Mouse (Mus musculus) heart, postnatal 0 days (tissue): ENCODE data around the gene Cfap97. TPM values are rescaled to one million over a fixed set of nuclear protein-coding genes. Genes with fewer than 3 reads are reported as not detected.
A peak's percentile ranks its signal among the peaks of the same experiment; 100 is the strongest.

Source experiments
- ATAC-seq: fragments of 200-750 bp; cut with Nextera tagmentation; 2 replicates; pipeline ENCODE4 v1.8.0; 2017; ENCODE audit warnings: low read depth, moderate number of reproducible peaks, moderate library complexity; ENCODE audit not compliant: insufficient read depth
- DNase-seq: peaks from one replicate; pipeline ENCODE4 v3.0.0-alpha.2; 2016; ENCODE audit warnings: low spot score
- H3K27ac ChIP-seq: fragments of 300-500 bp; sonication (generic); 2 replicates; pipeline ENCODE4 v1.5.1; 2014; ENCODE audit warnings: low read depth, mild to moderate bottlenecking
- H3K27me3 ChIP-seq: fragments of 300-500 bp; sonication (generic); 2 replicates; pipeline ENCODE4 v1.6.1; 2014; ENCODE audit warnings: low read length, mixed read lengths; ENCODE audit not compliant: control insufficient read depth, insufficient read depth
- H3K36me3 ChIP-seq: fragments of 300-500 bp; sonication (generic); replicated peaks from 2 replicates; pipeline ENCODE4 v1.6.1; 2014; ENCODE audit warnings: low read length, mixed read lengths; ENCODE audit not compliant: control insufficient read depth, insufficient read depth
- H3K4me1 ChIP-seq: fragments of 300-500 bp; sonication (generic); 2 replicates; pipeline ENCODE4 v1.6.1; 2014; ENCODE audit warnings: antibody characterized with exemption; ENCODE audit not compliant: control insufficient read depth, insufficient read depth
- H3K4me2 ChIP-seq: fragments of 300-500 bp; sonication (generic); 2 replicates; pipeline ENCODE4 v1.6.1; 2014; ENCODE audit warnings: low read depth, mild to moderate bottlenecking, low read length, moderate library complexity
- H3K4me3 ChIP-seq: fragments of 300-500 bp; sonication (generic); 2 replicates; pipeline ENCODE4 v1.5.1; 2014; ENCODE audit warnings: low read depth, low read length
- H3K9ac ChIP-seq: fragments of 300-500 bp; sonication (generic); replicated peaks from 2 replicates; pipeline ENCODE4 v1.6.1; 2014; ENCODE audit warnings: low read depth, low read length, mixed read lengths
- H3K9me3 ChIP-seq: fragments of 300-500 bp; sonication (generic); replicated peaks from 2 replicates; pipeline ENCODE4 v1.6.1; 2016; ENCODE audit warnings: low read length; ENCODE audit not compliant: control insufficient read depth
- CTCF ChIP-seq: IDR thresholded peaks from 2 replicates; pipeline ENCODE4 v1.5.1; 2016; ENCODE audit warnings: antibody characterized with exemption, control low read depth, low read depth
- EP300 ChIP-seq: IDR thresholded peaks from 2 replicates; pipeline ENCODE4 v1.6.1; 2016; ENCODE audit warnings: antibody characterized with exemption, low read depth
- WGBS: fragments of 180-500 bp; shearing (Covaris S2); extraction: QIAGEN DNeasy Blood & Tissue Kit; methylation state at CpG from one replicate; pipeline ENCODE4 v1.1.7; 2014; 5-methylcytosine and 5-hydroxymethylcytosine counted together
- polyA plus RNA-seq: library from polyadenylated mRNA; unstranded; fragments of >200 nt; fragmentation: Nextera tagmentation; extraction: Ambion mirVana; gene quantifications from 2 replicates; pipeline ENCODE4 v1.2.1, GENCODE M21; 2015
- total RNA-seq: library from RNA; depleted of rRNA; stranded (reverse); fragments of >200 nt; gene quantifications from 2 replicates; pipeline ENCODE4 v1.2.3, GENCODE M21; 2014; ENCODE audit warnings: low replicate concordance

Cfap97 gene
- total and polyA plus RNA-seq, 2 experiments from 2014 or later, result 14.8 to 22.0 TPM

GRCm38 (mm10) chr8:46163870-46164190, 12.3 kb downstream of the Cfap97 start:
- H3K9ac ChIP-seq, result peak overlapping the region; percentile 73
- H3K4me1 ChIP-seq, result peaks cover 7% of the 10 kb centered on the region; the same call in 1 of the 2 replicates
- no peak for DNase-seq
- H3K36me3 ChIP-seq, result no peaks in the 10 kb centered on the region
- WGBS, result under 1% methylated on average over 24 of the region's 25 CpGs
- H3K27ac ChIP-seq, result peak overlapping the region; percentile 84
- no peaks in the 10 kb centered on the region for H3K9me3 ChIP-seq
- ATAC-seq, result no peak; the same call in 1 of the 2 replicates
- TF ChIP-seq CTCF (no peak), EP300 (no peak)
- no peaks in the 10 kb centered on the region for H3K27me3 ChIP-seq
- H3K4me2 ChIP-seq, result peak overlapping the region; percentile 75
- H3K4me3 ChIP-seq, result peak overlapping the region; percentile 82

GRCm38 (mm10) chr8:46173651-46174050, 22.1 kb downstream of the Cfap97 start:
- DNase-seq (no peak), ATAC-seq (no peak)
- no peak overlapping the region for H3K4me3 ChIP-seq
- no peak overlapping the region for H3K4me2 ChIP-seq
- H3K27ac ChIP-seq, result no peak overlapping the region
- WGBS, result 69% methylated on average over 2 of the region's 2 CpGs
- no peaks in the 10 kb centered on the region for H3K4me1 ChIP-seq
- no peaks in the 10 kb centered on the region for H3K9me3 ChIP-seq
- TF ChIP-seq CTCF, result no peak
- no peak for TF ChIP-seq EP300
- no peaks in the 10 kb centered on the region for H3K27me3 ChIP-seq
- H3K36me3 ChIP-seq, result peaks cover 26% of the 10 kb centered on the region
- no peak overlapping the region for H3K9ac ChIP-seq

GRCm38 (mm10) chr8:46180136-46180535, 28.6 kb downstream of the Cfap97 start:
- Histone ChIP-seq H3K4me2 (no peak overlapping the region), H3K4me3 (no peak overlapping the region), H3K9ac (no peak overlapping the region), H3K27me3 (no peaks in the 10 kb centered on the region), H3K27ac (no peak overlapping the region), H3K9me3 (no peaks in the 10 kb centered on the region), H3K36me3 (peaks cover 22% of the 10 kb centered on the region), H3K4me1 (no peaks in the 10 kb centered on the region)
- no peak for ATAC-seq
- no peak for DNase-seq
- 92% methylated on average over 7 of the region's 7 CpGs for WGBS
- TF ChIP-seq EP300, result no peak
- TF ChIP-seq CTCF, result no peak

GRCm38 (mm10) chr8:46185361-46185760, 33.8 kb downstream of the Cfap97 start:
- 6% methylated on average over 2 of the region's 2 CpGs for WGBS
- no peak overlapping the region for H3K4me2 ChIP-seq
- no peaks in the 10 kb centered on the region for H3K9me3 ChIP-seq
- H3K4me1 ChIP-seq, result no peaks in the 10 kb centered on the region
- no peak overlapping the region for H3K4me3 ChIP-seq
- DNase-seq (no peak), ATAC-seq (no peak)
- no peak for TF ChIP-seq EP300
- peak; percentile 87 for TF ChIP-seq CTCF
- no peak overlapping the region for H3K9ac ChIP-seq
- no peak overlapping the region for H3K27ac ChIP-seq
- no peaks in the 10 kb centered on the region for H3K27me3 ChIP-seq
- peaks cover 22% of the 10 kb centered on the region for H3K36me3 ChIP-seq

- H3K36me3 ChIP-seq, result peaks cover 40% of the 10 kb centered on the region
- ATAC-seq, result no peak
- no peak for DNase-seq
- no peak overlapping the region for H3K27ac ChIP-seq
- TF ChIP-seq CTCF (no peak), EP300 (no peak)
- no peaks in the 10 kb centered on the region for H3K9me3 ChIP-seq
- no peak overlapping the region for H3K4me2 ChIP-seq
- no peak overlapping the region for H3K9ac ChIP-seq
- H3K4me3 ChIP-seq, result no peak overlapping the region
- no peaks in the 10 kb centered on the region for H3K4me1 ChIP-seq
- 78% methylated on average over 8 of the region's 8 CpGs for WGBS
- no peaks in the 10 kb centered on the region for H3K27me3 ChIP-seq
Measured at GRCm38 (mm10) chr8:46193100-46193499, 41.5 kb downstream of the Cfap97 start.

- Histone ChIP-seq H3K9ac (no peak overlapping the region), H3K4me3 (no peak overlapping the region), H3K9me3 (no peaks in the 10 kb centered on the region), H3K4me2 (no peak overlapping the region), H3K36me3 (peaks cover 33% of the 10 kb centered on the region), H3K4me1 (no peaks in the 10 kb centered on the region), H3K27me3 (no peaks in the 10 kb centered on the region), H3K27ac (no peak overlapping the region)
- 94% methylated on average over 3 of the region's 3 CpGs for WGBS
- DNase-seq, result no peak
- no peak for ATAC-seq
- TF ChIP-seq CTCF (no peak), EP300 (no peak)
Measured at GRCm38 (mm10) chr8:46196877-46197276, 45.3 kb downstream of the Cfap97 start.
